Mouse (Mus musculus) intestine, embryonic 15.5 days (tissue): Measurements from ENCODE around the gene Abcc10. TPM values are rescaled to one million over a fixed set of nuclear protein-coding genes. Genes with fewer than 3 reads are reported as not detected.

Source experiments
- ATAC-seq: fragments of 200-750 bp; cut with Nextera tagmentation; 2 replicates; pipeline ENCODE4 v1.8.0; 2017; ENCODE audit warnings: moderate TSS enrichment, moderate library complexity
- H3K27ac ChIP-seq: fragments of 300-500 bp; sonication (generic); 2 replicates; pipeline ENCODE4 v1.5.1; 2015; ENCODE audit warnings: mild to moderate bottlenecking, inconsistent platforms
- H3K27me3 ChIP-seq: fragments of 300-500 bp; sonication (generic); replicated peaks from 2 replicates; pipeline ENCODE4 v1.6.1; 2015; ENCODE audit warnings: inconsistent platforms
- H3K36me3 ChIP-seq: fragments of 300-500 bp; sonication (generic); 2 replicates; pipeline ENCODE4 v1.6.1; 2015; ENCODE audit warnings: inconsistent platforms
- H3K4me1 ChIP-seq: fragments of 300-500 bp; sonication (generic); replicated peaks from 2 replicates; pipeline ENCODE4 v1.6.1; 2015; ENCODE audit warnings: inconsistent platforms
- H3K4me2 ChIP-seq: fragments of 300-500 bp; sonication (generic); replicated peaks from 2 replicates; pipeline ENCODE4 v1.6.1; 2015; ENCODE audit warnings: mild to moderate bottlenecking, inconsistent platforms
- H3K4me3 ChIP-seq: fragments of 300-500 bp; sonication (generic); replicated peaks from 2 replicates; pipeline ENCODE4 v1.5.1; 2015; ENCODE audit warnings: inconsistent platforms
- H3K9ac ChIP-seq: fragments of 300-500 bp; sonication (generic); 2 replicates; pipeline ENCODE4 v1.6.1; 2015; ENCODE audit warnings: inconsistent platforms
- H3K9me3 ChIP-seq: fragments of 300-500 bp; sonication (generic); 2 replicates; pipeline ENCODE4 v1.6.1; 2016; ENCODE audit warnings: inconsistent platforms
- WGBS: fragments of 180-500 bp; shearing (Covaris S2); methylation state at CpG from one replicate; pipeline ENCODE4 v1.1.7; 2015; 5-methylcytosine and 5-hydroxymethylcytosine counted together
- polyA plus RNA-seq: library from polyadenylated mRNA; unstranded; fragments of >200 nt; fragmentation: Nextera tagmentation; extraction: Ambion mirVana; gene quantifications from 2 replicates; pipeline ENCODE4 v1.2.1, GENCODE M21; 2015

Gene Abcc10
- polyA plus RNA-seq, result 6.3 and 7.4 TPM in 2 replicates

DNA sequence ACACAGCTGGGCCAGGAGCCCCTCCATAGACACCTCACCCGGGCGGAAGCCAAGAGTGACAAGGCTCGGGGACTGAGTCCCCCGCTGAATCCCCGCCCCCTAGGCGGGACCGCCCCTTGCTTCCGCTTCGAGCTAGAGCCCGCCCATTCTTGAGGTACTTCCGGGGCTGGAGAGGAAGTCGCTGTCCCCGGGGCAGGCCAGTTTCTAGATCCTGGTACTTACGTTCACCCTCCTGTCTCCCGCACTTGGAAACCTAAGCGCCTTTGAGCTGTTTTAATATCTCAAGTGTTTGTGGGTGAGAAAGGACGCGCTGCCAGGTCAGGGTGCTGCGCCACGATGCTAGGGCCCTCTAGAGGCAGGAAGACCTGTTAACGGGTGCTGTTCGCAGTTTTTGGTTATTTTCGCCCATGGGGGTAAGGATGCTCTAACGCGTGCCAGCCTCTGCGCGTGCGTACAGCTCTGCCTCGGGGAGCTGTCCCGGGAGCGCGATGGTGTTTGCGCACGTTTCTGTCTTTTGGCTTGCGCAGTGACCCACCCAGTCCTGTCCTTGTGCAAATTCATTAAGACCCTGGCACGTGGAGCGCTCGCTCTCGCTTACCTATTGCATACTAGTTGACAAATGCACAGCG lies at the start of gene Abcc10:
TSS of gene Abcc10 (minus strand) at position 447 of the 629 bp plus-strand sequence.
- no peaks in the 10 kb centered on the region for H3K4me1 ChIP-seq
- no peaks in the 10 kb centered on the region for H3K36me3 ChIP-seq
- under 1% methylated on average over 40 of the region's 40 CpGs for WGBS

DNA sequence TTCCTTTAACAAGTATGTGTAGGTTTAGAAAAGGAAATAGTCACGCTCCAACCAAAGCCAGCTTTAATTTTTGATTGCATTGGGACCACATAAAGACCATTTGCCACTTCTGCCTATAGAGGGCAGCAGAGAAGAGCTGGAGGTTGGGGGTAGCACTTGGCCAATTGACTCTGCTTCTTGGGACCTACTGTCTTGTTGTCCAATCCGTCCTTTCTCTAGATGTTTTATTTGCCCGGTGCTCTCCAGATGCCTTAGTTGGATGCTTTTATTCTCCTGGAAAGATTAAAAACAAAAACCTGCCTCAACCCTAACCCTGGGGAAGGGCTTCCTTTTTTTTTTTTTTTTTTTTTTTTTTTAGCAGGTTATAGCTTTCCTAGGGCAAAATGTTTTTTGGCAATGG lies 43.6 kb upstream of the Abcc10 start:
- no peaks in the 10 kb centered on the region for H3K9me3 ChIP-seq
- 63% methylated on average over 3 of the region's 3 CpGs for WGBS
- no peak overlapping the region for H3K4me2 ChIP-seq
- no peaks in the 10 kb centered on the region for H3K27me3 ChIP-seq
- no peaks in the 10 kb centered on the region for H3K36me3 ChIP-seq
- no peak overlapping the region for H3K4me3 ChIP-seq
- H3K9ac ChIP-seq, result no peak overlapping the region
- H3K27ac ChIP-seq, result no peak overlapping the region
- no peak for ATAC-seq
- H3K4me1 ChIP-seq, result no peaks in the 10 kb centered on the region

More for the DNA sequence above, at the start of gene Abcc10:
- H3K27me3 ChIP-seq, result no peaks in the 10 kb centered on the region
- no peaks in the 10 kb centered on the region for H3K9me3 ChIP-seq
- peak within 1 kb of the TSS; percentile 83 for H3K4me3 ChIP-seq
- peak; percentile 99 for ATAC-seq
- H3K9ac ChIP-seq, result peak within 1 kb of the TSS; percentile 80
- peak within 1 kb of the TSS; percentile 77 for H3K4me2 ChIP-seq
- peak within 1 kb of the TSS; percentile 96 for H3K27ac ChIP-seq

DNA sequence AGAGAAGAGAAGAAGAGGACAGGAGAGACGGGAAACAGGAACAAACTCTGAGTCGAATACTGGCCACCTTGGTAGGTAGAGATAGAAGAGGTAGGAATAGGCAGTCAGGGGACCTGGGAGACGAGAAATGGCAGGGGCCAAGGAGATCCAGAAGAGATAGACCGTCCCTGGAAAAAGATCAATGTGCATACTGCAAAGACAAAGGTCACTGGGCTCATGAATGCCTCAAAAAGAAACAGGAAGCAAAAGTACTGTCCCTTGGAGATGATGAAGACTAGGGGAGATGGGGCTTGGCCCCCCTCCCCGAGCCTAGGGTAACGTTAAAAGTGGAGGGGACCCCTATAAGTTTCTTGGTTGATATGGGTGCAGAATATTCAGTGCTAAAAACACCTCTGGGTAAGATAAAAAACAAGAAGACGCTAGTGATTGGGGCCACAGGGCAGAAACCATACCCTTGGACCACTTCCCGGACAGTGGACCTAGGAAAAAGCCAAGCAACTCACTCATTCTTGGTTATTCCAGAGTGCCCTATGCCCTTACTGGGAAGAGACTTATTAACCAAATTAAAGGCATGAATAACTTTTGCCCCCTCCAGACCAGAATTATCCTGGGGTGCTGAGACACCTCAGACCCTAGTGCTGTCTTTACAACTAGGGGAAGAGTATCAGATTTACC lies 23.0 kb upstream of the Abcc10 start:
- no peak for ATAC-seq
- Histone ChIP-seq H3K9me3 (no peaks in the 10 kb centered on the region), H3K27ac (no peak overlapping the region), H3K36me3 (no peaks in the 10 kb centered on the region), H3K4me1 (no peaks in the 10 kb centered on the region), H3K4me2 (no peak overlapping the region), H3K4me3 (no peak overlapping the region), H3K27me3 (no peaks in the 10 kb centered on the region), H3K9ac (no peak overlapping the region)
- WGBS, result 85% methylated on average over 8 of the region's 8 CpGs

DNA sequence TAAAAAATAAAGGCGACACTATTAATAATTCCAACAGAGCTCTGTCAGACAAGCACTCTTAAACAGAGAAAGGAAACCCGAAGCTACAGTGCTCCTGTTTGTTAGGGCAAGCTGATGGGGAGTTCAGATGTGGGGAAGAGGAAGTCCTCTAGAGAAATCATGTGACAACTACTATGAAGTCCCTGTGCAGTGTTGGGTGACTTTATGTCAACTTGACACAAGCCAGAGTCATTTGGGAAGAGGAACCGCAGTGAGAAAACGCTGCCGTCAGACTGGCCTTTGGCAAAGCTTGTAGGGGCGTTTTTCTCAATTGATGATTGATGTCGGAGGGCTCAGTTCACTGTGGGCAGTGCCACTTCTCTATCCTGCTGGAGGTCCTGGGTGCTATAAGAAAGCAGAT lies 13.1 kb upstream of the Abcc10 start:
- Histone ChIP-seq H3K4me2 (no peak overlapping the region), H3K4me1 (no peaks in the 10 kb centered on the region), H3K9me3 (no peaks in the 10 kb centered on the region), H3K27ac (no peak overlapping the region), H3K27me3 (no peaks in the 10 kb centered on the region), H3K36me3 (no peaks in the 10 kb centered on the region), H3K9ac (no peak overlapping the region), H3K4me3 (no peak overlapping the region)
- ATAC-seq, result no peak
- 55% methylated on average over 7 of the region's 7 CpGs for WGBS

DNA sequence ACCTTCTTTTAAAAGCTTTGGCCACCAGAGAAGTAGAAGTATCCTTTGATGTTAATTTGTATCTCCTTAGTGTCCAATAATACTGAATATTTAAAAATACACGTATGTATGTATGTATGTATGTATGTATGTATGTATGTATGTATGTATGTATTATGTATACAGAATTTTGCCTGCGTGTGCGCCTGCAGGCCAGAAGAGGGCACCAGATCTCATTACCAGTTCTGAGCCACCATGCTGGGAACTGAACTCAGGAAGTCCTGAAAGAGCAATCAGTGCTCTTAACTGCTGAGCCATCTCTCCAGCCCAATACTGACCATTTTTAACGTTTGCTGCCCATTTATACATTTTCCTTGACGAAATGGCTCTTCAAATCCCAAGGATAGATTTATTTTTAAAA lies 8.3 kb upstream of the Abcc10 start:
- Histone ChIP-seq H3K4me3 (no peak overlapping the region), H3K36me3 (no peaks in the 10 kb centered on the region), H3K4me2 (no peak overlapping the region), H3K9ac (no peak overlapping the region), H3K27me3 (no peaks in the 10 kb centered on the region), H3K4me1 (no peaks in the 10 kb centered on the region), H3K9me3 (no peaks in the 10 kb centered on the region), H3K27ac (no peak overlapping the region)
- WGBS, result 21% methylated on average over 5 of the region's 5 CpGs
- ATAC-seq, result no peak

DNA sequence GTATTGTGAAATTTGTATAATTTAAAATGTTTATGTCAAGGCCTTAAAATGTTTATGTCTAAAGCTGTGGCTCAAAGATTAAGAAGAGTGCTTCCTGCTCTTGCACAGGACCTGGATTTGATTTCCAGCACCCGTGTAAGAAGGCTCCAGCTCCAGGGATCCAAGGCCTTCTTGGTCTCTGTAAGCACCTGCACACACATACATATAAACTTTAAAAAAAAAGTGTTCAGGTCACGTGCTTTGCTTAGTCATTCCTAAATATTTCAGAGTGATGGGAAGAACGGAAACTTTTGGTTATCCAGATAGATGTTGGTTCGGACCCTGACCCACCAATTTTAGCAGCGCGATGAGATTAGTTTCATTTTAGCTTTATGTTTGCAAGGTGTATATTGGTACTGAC lies 571 bp upstream of the Abcc10 start:
- H3K9me3 ChIP-seq, result no peaks in the 10 kb centered on the region
- no peaks in the 10 kb centered on the region for H3K27me3 ChIP-seq
- H3K4me1 ChIP-seq, result no peaks in the 10 kb centered on the region
- H3K4me3 ChIP-seq, result no peak overlapping the region
- 68% methylated on average over 6 of the region's 6 CpGs for WGBS
- H3K36me3 ChIP-seq, result no peaks in the 10 kb centered on the region
- H3K4me2 ChIP-seq, result peak overlapping the region; percentile 77
- ATAC-seq, result no peak
- no peak overlapping the region for H3K9ac ChIP-seq
- no peak overlapping the region for H3K27ac ChIP-seq

DNA sequence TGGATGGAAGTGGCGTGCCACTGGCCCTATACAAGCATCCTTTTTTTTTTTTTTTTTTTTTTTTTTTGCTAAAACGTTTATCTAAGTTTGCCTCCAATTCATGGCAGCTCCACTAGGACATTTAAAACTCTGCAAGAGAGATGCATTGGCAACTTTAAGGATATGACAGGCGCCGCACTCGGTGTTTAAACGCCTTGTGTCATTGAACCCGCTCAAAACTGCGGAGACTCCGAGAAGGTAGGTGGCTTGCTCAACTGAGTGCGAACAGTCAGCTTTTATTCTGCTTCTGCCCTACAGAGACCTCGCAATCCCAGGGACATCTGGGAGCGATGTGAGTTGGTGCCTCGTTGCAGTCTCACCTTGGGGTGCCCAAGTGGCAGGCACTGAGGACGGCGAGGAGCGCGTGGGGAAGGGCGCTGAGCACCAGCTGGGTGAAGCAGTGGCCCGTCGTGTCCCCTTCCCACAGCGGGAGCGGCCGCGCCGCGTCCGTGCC lies 693 bp downstream of the Abcc10 start:
- Histone ChIP-seq H3K36me3 (no peaks in the 10 kb centered on the region), H3K27me3 (no peaks in the 10 kb centered on the region), H3K9me3 (no peaks in the 10 kb centered on the region), H3K9ac (peak overlapping the region; percentile 80), H3K4me3 (peak overlapping the region; percentile 83), H3K27ac (peak overlapping the region; percentile 96), H3K4me2 (peak overlapping the region; percentile 77), H3K4me1 (no peaks in the 10 kb centered on the region)
- 2% methylated on average over 27 of the region's 27 CpGs for WGBS
- ATAC-seq, result no peak; the same call in 1 of the 2 replicates

DNA sequence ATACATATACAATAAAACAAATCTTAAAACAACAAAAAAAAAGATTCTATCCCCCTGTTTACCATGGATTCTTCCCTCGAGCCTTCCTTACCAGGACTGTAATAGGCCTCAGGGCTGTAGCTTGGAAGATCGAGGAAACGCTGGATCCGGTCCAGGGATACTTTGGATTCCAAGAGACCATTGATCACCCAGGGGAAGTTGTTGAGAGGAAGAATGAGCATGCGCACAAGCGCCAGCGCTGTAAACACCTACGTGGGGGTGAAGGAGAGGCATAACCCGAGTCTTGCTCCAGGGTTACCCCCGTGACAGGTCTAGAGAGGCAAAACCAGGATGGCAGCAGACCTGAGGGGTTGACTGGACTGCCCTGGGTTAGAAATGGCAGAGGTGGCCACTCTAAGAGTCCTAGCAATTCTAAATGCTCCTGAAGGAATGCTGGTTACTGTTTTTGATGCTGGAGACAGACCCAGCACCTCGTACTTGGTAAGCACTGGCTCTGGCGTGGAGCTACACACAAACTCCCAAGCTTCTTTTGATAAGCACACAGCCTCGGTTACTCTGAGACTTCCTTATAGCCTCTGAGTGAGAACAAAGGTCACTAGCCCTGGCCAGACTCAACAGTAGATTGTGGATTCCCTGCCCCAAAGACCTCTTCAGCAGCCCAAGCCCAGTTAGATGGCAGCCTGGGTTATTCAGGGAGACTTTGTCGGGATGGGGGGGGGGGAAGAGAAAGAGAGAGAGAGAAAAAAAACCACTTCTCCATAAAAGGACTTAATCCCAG lies 5.9 kb downstream of the Abcc10 start:
- 80% methylated on average over 14 of the region's 14 CpGs for WGBS
- Histone ChIP-seq H3K27ac (peak overlapping the region; percentile 75), H3K4me1 (peaks cover 5% of the 10 kb centered on the region; the same call in 1 of the 2 replicates), H3K9me3 (no peaks in the 10 kb centered on the region), H3K4me2 (no peak overlapping the region), H3K4me3 (no peak overlapping the region), H3K9ac (no peak overlapping the region), H3K27me3 (no peaks in the 10 kb centered on the region), H3K36me3 (0 out of 2 replicates have a peak, but pooled peaks cover 2% of the 10 kb centered on the region)
- peak; percentile 78 for ATAC-seq

DNA sequence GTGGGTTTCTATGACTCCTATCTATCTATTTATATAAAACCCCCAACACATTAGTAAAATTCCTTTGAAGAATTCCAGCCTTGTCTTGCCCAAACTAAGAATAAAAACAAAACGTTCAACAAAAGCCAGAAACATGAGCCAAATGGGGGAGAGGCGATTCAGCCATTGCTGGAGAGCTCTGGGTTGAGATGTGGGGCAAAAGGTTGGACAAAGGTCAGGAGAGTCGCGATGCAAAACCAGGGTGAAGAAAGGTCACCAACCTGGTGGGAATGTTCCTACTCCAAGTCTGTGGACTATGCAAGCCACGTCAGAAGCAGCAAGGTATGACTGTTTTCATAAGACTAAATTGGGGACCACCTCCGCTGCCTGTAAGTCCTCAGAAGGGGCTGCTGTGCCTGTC lies 7.7 kb downstream of the Abcc10 start:
- H3K27me3 ChIP-seq, result no peaks in the 10 kb centered on the region
- WGBS, result 65% methylated on average over 6 of the region's 6 CpGs

DNA sequence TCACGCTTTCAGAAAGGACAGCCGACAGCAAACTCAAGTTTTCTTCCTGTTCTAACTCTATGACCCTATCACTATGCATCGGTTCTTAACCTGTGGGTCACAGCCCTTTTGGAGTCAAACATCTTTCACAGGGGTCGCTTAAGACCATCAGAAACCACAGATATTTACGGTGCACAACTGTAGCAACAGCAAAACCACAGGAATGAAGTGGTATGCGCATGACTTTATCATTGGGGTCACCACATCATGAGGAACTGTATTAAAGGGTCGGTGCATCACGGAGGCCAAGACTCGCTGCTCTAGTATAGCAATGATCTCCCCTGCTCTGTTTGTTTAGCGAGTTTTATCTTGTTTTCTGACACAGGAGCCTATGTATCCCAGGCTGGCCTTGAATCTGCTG lies 12.3 kb downstream of the Abcc10 start:
- no peak overlapping the region for H3K27ac ChIP-seq
- H3K36me3 ChIP-seq, result 0 out of 2 replicates have a peak, but pooled peaks cover 1% of the 10 kb centered on the region
- H3K9ac ChIP-seq, result no peak overlapping the region
- WGBS, result 84% methylated on average over 10 of the region's 10 CpGs
- ATAC-seq, result no peak
- no peaks in the 10 kb centered on the region for H3K27me3 ChIP-seq
- no peaks in the 10 kb centered on the region for H3K4me1 ChIP-seq
- no peak overlapping the region for H3K4me2 ChIP-seq
- no peaks in the 10 kb centered on the region for H3K9me3 ChIP-seq
- no peak overlapping the region for H3K4me3 ChIP-seq

More for the DNA sequence above, 7.7 kb downstream of the Abcc10 start:
- Histone ChIP-seq H3K4me1 (peaks cover 5% of the 10 kb centered on the region; the same call in 1 of the 2 replicates), H3K9ac (no peak overlapping the region), H3K36me3 (0 out of 2 replicates have a peak, but pooled peaks cover 2% of the 10 kb centered on the region), H3K27ac (no peak overlapping the region), H3K9me3 (no peaks in the 10 kb centered on the region), H3K4me3 (no peak overlapping the region), H3K4me2 (no peak overlapping the region)
- no peak for ATAC-seq

DNA sequence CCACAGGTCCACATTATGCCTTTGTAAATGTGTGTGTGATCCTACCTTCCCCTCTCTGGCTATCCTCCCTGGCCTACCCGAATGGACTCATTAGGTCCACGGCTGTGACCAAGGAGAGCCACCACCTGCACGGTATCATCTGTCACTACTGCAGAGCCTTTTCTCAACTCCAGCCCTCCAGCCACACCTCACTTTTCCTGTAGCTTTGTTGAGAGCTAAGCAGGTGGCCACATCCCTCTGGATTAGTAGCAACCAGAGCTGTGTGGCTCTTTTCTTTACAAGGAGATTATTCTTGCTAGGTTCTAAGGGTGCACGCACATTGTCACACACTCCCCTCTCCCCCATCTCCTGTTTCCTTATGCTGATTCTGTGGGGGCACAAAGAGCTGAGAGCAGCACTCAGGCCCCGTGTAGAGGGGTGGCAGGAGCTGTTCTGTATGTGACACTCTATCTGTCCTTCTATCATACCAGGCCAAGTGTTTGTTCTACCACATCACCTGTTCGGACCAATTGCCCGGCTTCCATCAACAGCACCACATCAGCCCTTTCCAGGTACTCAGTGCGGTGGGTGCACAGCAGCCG lies 14.9 kb downstream of the Abcc10 start:
- ATAC-seq, result no peak
- WGBS, result 83% methylated on average over 9 of the region's 9 CpGs
- no peak overlapping the region for H3K4me3 ChIP-seq
- H3K9ac ChIP-seq, result no peak overlapping the region
- H3K27me3 ChIP-seq, result no peaks in the 10 kb centered on the region
- no peaks in the 10 kb centered on the region for H3K4me1 ChIP-seq
- H3K36me3 ChIP-seq, result no peaks in the 10 kb centered on the region
- H3K9me3 ChIP-seq, result no peaks in the 10 kb centered on the region
- no peak overlapping the region for H3K4me2 ChIP-seq
- no peak overlapping the region for H3K27ac ChIP-seq

DNA sequence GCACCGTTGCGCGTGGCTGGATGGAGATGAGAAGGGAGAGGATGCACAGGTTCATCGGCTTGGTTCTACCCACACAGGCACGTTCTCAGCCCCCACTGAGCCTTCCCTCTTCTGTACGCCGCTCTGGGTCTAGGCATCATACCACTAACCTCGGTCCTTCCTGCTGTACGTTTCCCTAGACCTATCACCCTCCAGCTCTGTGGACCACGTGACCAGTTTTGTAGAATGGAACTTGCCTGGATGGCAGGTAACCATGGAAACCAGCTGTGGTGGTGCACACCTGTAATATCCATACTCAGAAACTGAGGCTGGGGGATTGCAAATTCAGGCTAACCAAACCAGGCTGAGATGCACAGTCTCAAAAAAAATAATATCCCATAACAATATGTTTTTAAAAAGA lies 17.6 kb downstream of the Abcc10 start:
- no peak for ATAC-seq
- Histone ChIP-seq H3K36me3 (no peaks in the 10 kb centered on the region), H3K4me2 (no peak overlapping the region), H3K9ac (no peak overlapping the region), H3K27ac (no peak overlapping the region), H3K9me3 (no peaks in the 10 kb centered on the region), H3K4me3 (no peak overlapping the region), H3K4me1 (no peaks in the 10 kb centered on the region), H3K27me3 (no peaks in the 10 kb centered on the region)
- 87% methylated on average over 10 of the region's 10 CpGs for WGBS
